Mouse (Mus musculus) liver, embryonic 14.5 days (tissue): ENCODE data around the gene Cabp1.

Experiments
- CTCF ChIP-seq: IDR thresholded peaks from 2 replicates; pipeline ENCODE4 v1.5.1; 2016; ENCODE audit warnings: antibody characterized with exemption, low read depth, control low read depth
- EP300 ChIP-seq: IDR thresholded peaks from 2 replicates; pipeline ENCODE4 v1.6.1; 2016; ENCODE audit warnings: antibody characterized with exemption, low read depth

DNA sequence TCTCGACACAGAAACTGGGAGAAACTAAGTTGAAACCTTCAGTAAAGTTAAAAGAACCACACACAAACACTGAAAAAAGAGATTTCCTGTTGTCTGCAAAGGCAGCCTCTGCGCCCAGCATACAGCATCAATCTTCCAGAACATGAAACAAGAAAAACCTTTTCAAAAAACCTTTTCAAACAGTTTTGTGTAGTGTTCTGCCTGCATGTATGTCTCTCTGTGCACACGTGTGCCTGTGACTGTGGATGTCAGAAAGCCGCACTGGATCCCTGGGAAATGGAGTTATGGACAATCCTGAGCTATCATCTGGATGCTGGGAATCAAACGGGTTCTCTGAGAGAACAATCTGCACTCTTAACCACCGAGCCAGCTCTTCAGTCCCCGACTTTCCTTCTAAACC is 37.8 kb downstream of the Cabp1 start:
- TF ChIP-seq CTCF, result no peak
- TF ChIP-seq EP300, result no peak
